Mouse (Mus musculus): ENCODE measurements at regions not wholly inside any gene's neighbourhood (a gene's known extent, or its start where the extent isn't known, plus 50 kb on each side); places are given as distances from the start of the nearest gene placed in this dataset.

- DNase-seq, result no peak
- intact Hi-C loops (cut with DNase I), result no loop called here
These were observed 961.4 kb downstream of the Mat2b start for GRCm38 (mm10) chr11:39733434-39734076.

- intact Hi-C loops (cut with DNase I), result no loop called here
- DNase-seq, result no peak
These were observed 971.4 kb downstream of the Mat2b start for GRCm38 (mm10) chr11:39723621-39724020.

GRCm38 (mm10) chr11:39678521-39678920 lies 1016.5 kb downstream of the Mat2b start:
- no peak for DNase-seq
- intact Hi-C loops (cut with DNase I), result no loop called here

- intact Hi-C loops (cut with DNase I), result no loop called here
- DNase-seq, result no peak
These were observed 1041.4 kb downstream of the Mat2b start for GRCm38 (mm10) chr11:39653595-39653994.

- no peak for DNase-seq
- intact Hi-C loops (cut with DNase I), result no loop called here
These were observed 1075.6 kb downstream of the Mat2b start for GRCm38 (mm10) chr11:39619356-39619755.

GRCm38 (mm10) chr11:39615843-39616242 lies 1079.2 kb downstream of the Mat2b start:
- DNase-seq, result no peak
- intact Hi-C loops (cut with DNase I), result no loop called here

- DNase-seq, result no peak
- intact Hi-C loops (cut with DNase I), result no loop called here
These were observed 1098.5 kb downstream of the Mat2b start for GRCm38 (mm10) chr11:39596479-39596878.

- intact Hi-C loops (cut with DNase I), result loop anchor here (1.0 to 2.0 kb wide), 4 partner anchors 514 to 1012 kb away; no protein-coding TSS in a partner anchor
- DNase-seq, result peak; percentile 31 to 71
These were observed 1106.2 kb downstream of the Mat2b start for GRCm38 (mm10) chr11:39588641-39589385.

GRCm38 (mm10) chr11:39558287-39558686 lies 1136.7 kb downstream of the Mat2b start:
- DNase-seq, result no peak
- intact Hi-C loops (cut with DNase I), result no loop called here

- intact Hi-C loops (cut with DNase I), result no loop called here
- DNase-seq, result no peak
These were observed 1144.9 kb downstream of the Mat2b start for GRCm38 (mm10) chr11:39550066-39550465.

GRCm38 (mm10) chr11:39524866-39525649 lies 1169.9 kb downstream of the Mat2b start:
- DNase-seq, result no peak
- intact Hi-C loops (cut with DNase I), result no loop called here

GRCm38 (mm10) chr11:39495253-39495652 lies 1199.8 kb downstream of the Mat2b start:
- intact Hi-C loops (cut with DNase I), result no loop called here
- DNase-seq, result no peak

GRCm38 (mm10) chr11:39477136-39477535 lies 1217.9 kb downstream of the Mat2b start:
- intact Hi-C loops (cut with DNase I), result no loop called here
- no peak for DNase-seq

GRCm38 (mm10) chr11:39453329-39453952 lies 1241.6 kb downstream of the Mat2b start:
- DNase-seq, result no peak
- intact Hi-C loops (cut with DNase I), result no loop called here

GRCm38 (mm10) chr11:39446374-39446773 lies 1248.6 kb downstream of the Mat2b start:
- intact Hi-C loops (cut with DNase I), result no loop called here
- DNase-seq, result no peak

- intact Hi-C loops (cut with DNase I), result no loop called here
- DNase-seq, result no peak
These were observed 1283.3 kb downstream of the Mat2b start for GRCm38 (mm10) chr11:39411691-39412090.

GRCm38 (mm10) chr11:39411182-39411581 lies 1283.8 kb downstream of the Mat2b start:
- intact Hi-C loops (cut with DNase I), result no loop called here
- no peak for DNase-seq

- DNase-seq, result no peak
- intact Hi-C loops (cut with DNase I), result no loop called here
These were observed 1330.2 kb downstream of the Mat2b start for GRCm38 (mm10) chr11:39364827-39365226.

GRCm38 (mm10) chr11:39350616-39351015 lies 1344.4 kb downstream of the Mat2b start:
- intact Hi-C loops (cut with DNase I), result no loop called here
- DNase-seq, result no peak

Measured in heart, postnatal 10 days (tissue).